Mouse (Mus musculus) Patski (cell line): ENCODE results near the gene Sh2d2a. TPM values are rescaled to one million over a fixed set of nuclear protein-coding genes. Genes with fewer than 3 reads are reported as not detected.
"Not testable (repeated sequence)": the region's sequence is repeated elsewhere in the genome, so short reads cannot be mapped to it uniquely, and the experiment has no call there.

ENCODE experiments used
- ATAC-seq: fragments of 100-300 bp; one replicate; pipeline ENCODE4 v1.8.0; 2021
- CTCF ChIA-PET: fragments of 350-600 bp; sonication (Branson Sonifier 250); formaldehyde crosslinking; loops from one replicate; lab custom pipeline; 2022; ENCODE audit warnings: inconsistent platforms; lab: Charles Lee
- POLR2A ChIA-PET: fragments of 350-600 bp; sonication (Branson Sonifier 250); formaldehyde crosslinking; loops from one replicate; lab custom pipeline; 2022; ENCODE audit warnings: antibody characterized with exemption, inconsistent platforms; lab: Charles Lee
- DNase-seq: peaks from one replicate; pipeline ENCODE4 v3.0.0-alpha.2; 2011; ENCODE audit warnings: low read depth, low spot score
- H3K27me3 ChIP-seq: fragments of 371-371 bp; one replicate; pipeline ENCODE4 v1.5.1; 2021
- CTCF ChIP-seq: fragments of 100-300 bp; IDR thresholded peaks from one replicate; pipeline ENCODE4 v1.5.1; 2021
- in situ Hi-C: fragments of 300-500 bp; cut with MboI; formaldehyde crosslinking; loops from 3 replicates; pipeline ENCODE4 v1.11.1; 2018; ENCODE audit warnings: low pct_unique_long_range_greater_than_20kb, mixed read lengths
- polyA plus RNA-seq: library from polyadenylated mRNA; unstranded; gene quantifications from one replicate; pipeline ENCODE4 v1.2.3, GENCODE M21; 2021

Gene Sh2d2a
- polyA plus RNA-seq, 1 experiment from 2014 or later = not detected

GRCm38 (mm10) chr3:87818226-87818625, 28.3 kb upstream of the Sh2d2a start:
- H3K27me3 ChIP-seq = peaks cover 71% of the 10 kb centered on the region
- ATAC-seq = no peak
- no peak for TF ChIP-seq CTCF

GRCm38 (mm10) chr3:87824206-87824605, 22.3 kb upstream of the Sh2d2a start, which contains the start of gene Pear1:
Gene Pear1 (minus strand): TSS chr3:87824306.
- CTCF ChIA-PET = interaction anchor here (0.9 to 1.4 kb wide), 2 partner anchors 8 to 68 kb away, joined by 3 read pairs; no protein-coding TSS in a partner anchor
- ATAC-seq, POLR2A ChIA-PET, DNase-seq, in situ Hi-C loops: not testable (repeated sequence)
- peaks cover 66% of the 10 kb centered on the region for H3K27me3 ChIP-seq

More at GRCm38 (mm10) chr3:87818226-87818625, 28.3 kb upstream of the Sh2d2a start:
- ChIA-PET CTCF (interaction anchor here (1.2 to 5.8 kb wide), 10 partner anchors 13 to 115 kb away, joined by 3 to 43 read pairs (median 14); partner anchors contain the start of genes Insrr, Lrrc71 and Ntrk1), POLR2A (interaction anchor here (0.6 to 2.2 kb wide), 3 partner anchors 14 to 267 kb away, joined by 3 to 7 read pairs (median 6); partner anchors contain the start of gene Ntrk1)
- in situ Hi-C loops = loop anchor here (5.0 kb wide), 1 partner anchor 46 kb away; no protein-coding TSS in a partner anchor
- no peak for DNase-seq

GRCm38 (mm10) chr3:87828435-87828834, 18.1 kb upstream of the Sh2d2a start:
- ChIA-PET POLR2A (no interaction called here), CTCF (interaction anchor here (0.8 to 1.5 kb wide), 5 partner anchors 11 to 60 kb away, joined by 3 to 11 read pairs (median 3); no protein-coding TSS in a partner anchor)
- TF ChIP-seq CTCF = no peak
- no peak for ATAC-seq
- in situ Hi-C loops = no loop called here
- DNase-seq = peak; percentile 15
- H3K27me3 ChIP-seq = peaks cover 58% of the 10 kb centered on the region

GRCm38 (mm10) chr3:87829025-87829424, 17.5 kb upstream of the Sh2d2a start:
- CTCF ChIA-PET = interaction anchor here (0.8 to 1.5 kb wide), 4 partner anchors 10 to 61 kb away, joined by 3 to 11 read pairs (median 4); no protein-coding TSS in a partner anchor
- no peak for TF ChIP-seq CTCF
- H3K27me3 ChIP-seq = peaks cover 56% of the 10 kb centered on the region
- no peak for DNase-seq
- ATAC-seq = no peak
- in situ Hi-C loops = no loop called here
- POLR2A ChIA-PET = no interaction called here

GRCm38 (mm10) chr3:87832109-87832859, 14.3 kb upstream of the Sh2d2a start:
- no peak for ATAC-seq
- in situ Hi-C loops = no loop called here
- no peak for DNase-seq
- TF ChIP-seq CTCF = no peak
- H3K27me3 ChIP-seq = peaks cover 49% of the 10 kb centered on the region
- CTCF ChIA-PET = interaction anchor here (1.1 to 1.8 kb wide), 8 partner anchors 8 to 77 kb away, joined by 3 to 5 read pairs (median 3); partner anchors contain the start of gene Pear1
- POLR2A ChIA-PET = interaction anchor here (1.1 kb wide), 1 partner anchor 14 kb away, joined by 3 read pairs; no protein-coding TSS in a partner anchor

GRCm38 (mm10) chr3:87833482-87833881, 13.1 kb upstream of the Sh2d2a start:
- POLR2A ChIA-PET = no interaction called here
- TF ChIP-seq CTCF = peak; percentile 14

GRCm38 (mm10) chr3:87838622-87839021, 7.9 kb upstream of the Sh2d2a start:
- CTCF ChIA-PET = interaction anchor here (0.8 to 4.3 kb wide), 24 partner anchors 8 to 87 kb away, joined by 3 to 40 read pairs (median 4); partner anchors contain the start of genes Insrr and Ntrk1
- POLR2A ChIA-PET = interaction anchor here (1.3 kb wide), 1 partner anchor 14 kb away, joined by 5 read pairs; no protein-coding TSS in a partner anchor
- H3K27me3 ChIP-seq = peaks cover 57% of the 10 kb centered on the region
- peak; percentile 15 for DNase-seq
- TF ChIP-seq CTCF = peak; percentile 95
- in situ Hi-C loops = no loop called here
- peak; percentile 35 for ATAC-seq

More at GRCm38 (mm10) chr3:87833482-87833881, 13.1 kb upstream of the Sh2d2a start:
- peaks cover 54% of the 10 kb centered on the region for H3K27me3 ChIP-seq
- no peak for ATAC-seq
- DNase-seq = no peak
- in situ Hi-C loops = no loop called here
- CTCF ChIA-PET = interaction anchor here (1.1 to 1.4 kb wide), 3 partner anchors 13 to 27 kb away, joined by 3 to 5 read pairs (median 3); no protein-coding TSS in a partner anchor

- no peak for ATAC-seq
- ChIA-PET POLR2A (no interaction called here), CTCF (interaction anchor here (3.9 to 4.3 kb wide), 2 partner anchors 17 to 24 kb away, joined by 22 to 40 read pairs; no protein-coding TSS in a partner anchor)
- peaks cover 58% of the 10 kb centered on the region for H3K27me3 ChIP-seq
- no peak for TF ChIP-seq CTCF
- in situ Hi-C loops = no loop called here
- no peak for DNase-seq
Observed at GRCm38 (mm10) chr3:87840858-87841257, 5.7 kb upstream of the Sh2d2a start.

- DNase-seq (no peak), ATAC-seq (no peak)
- TF ChIP-seq CTCF = no peak
- peaks cover 47% of the 10 kb centered on the region for H3K27me3 ChIP-seq
- in situ Hi-C loops = no loop called here
- ChIA-PET POLR2A (interaction anchor here (0.6 kb wide), 1 partner anchor 50 kb away, joined by 5 read pairs; no protein-coding TSS in a partner anchor), CTCF (interaction anchor here (1.5 kb wide), 1 partner anchor 96 kb away, joined by 3 read pairs; the partner anchor contains the start of gene Lrrc71)
Observed at GRCm38 (mm10) chr3:87844981-87845380, 1.6 kb upstream of the Sh2d2a start.

GRCm38 (mm10) chr3:87846186-87846585, 369 bp upstream of the Sh2d2a start:
- in situ Hi-C loops = no loop called here
- peaks cover 42% of the 10 kb centered on the region for H3K27me3 ChIP-seq
- DNase-seq (no peak), ATAC-seq (no peak)
- no peak for TF ChIP-seq CTCF
- POLR2A ChIA-PET = no interaction called here
- CTCF ChIA-PET = interaction anchor here (1.2 to 1.5 kb wide), 3 partner anchors 56 to 97 kb away, joined by 3 to 4 read pairs (median 3); partner anchors contain the start of gene Lrrc71
